Mouse (Mus musculus) c-Kit-positive CD71-negative TER-119-negative erythroid progenitor cells, embryonic 14.5 days (primary cell): ENCODE data around the gene Htr1f.
"Not testable (repeated sequence)": the region's sequence is repeated elsewhere in the genome, so short reads cannot be mapped to it uniquely, and the experiment has no call there.

ENCODE experiments used
- DNase-seq: peaks from one replicate; pipeline ENCODE4 v3.0.0-alpha.2; 2013; ENCODE audit warnings: low read depth

Htr1f gene

GRCm38 (mm10) chr16:65105184-65105931, at the start of gene Htr1f:
Htr1f (minus strand) TSS chr16:65105854.
- no peak for DNase-seq

GRCm38 (mm10) chr16:65139771-65140170, 34.1 kb upstream of the Htr1f start:
- no peak for DNase-seq

- DNase-seq = no peak
Measured at GRCm38 (mm10) chr16:65129391-65129790, 23.7 kb upstream of the Htr1f start.

GRCm38 (mm10) chr16:65127846-65128245, 22.2 kb upstream of the Htr1f start:
- DNase-seq = no peak

- no peak for DNase-seq
Measured at GRCm38 (mm10) chr16:65112221-65112620, 6.6 kb upstream of the Htr1f start.

- no peak for DNase-seq
Measured at GRCm38 (mm10) chr16:65093552-65093951, 12.1 kb downstream of the Htr1f start.

GRCm38 (mm10) chr16:65083475-65083874, 22.2 kb downstream of the Htr1f start:
- DNase-seq = no peak

GRCm38 (mm10) chr16:65069867-65070266, 35.8 kb downstream of the Htr1f start:
- no peak for DNase-seq

- DNase-seq = no peak
Measured at GRCm38 (mm10) chr16:65066264-65066663, 39.4 kb downstream of the Htr1f start.

- not testable (repeated sequence) for DNase-seq
Measured at GRCm38 (mm10) chr16:65037660-65038425, 67.8 kb downstream of the Htr1f start.

- no peak for DNase-seq
Measured at GRCm38 (mm10) chr16:65029675-65030074, 76.0 kb downstream of the Htr1f start.

- no peak for DNase-seq
Measured at GRCm38 (mm10) chr16:65022364-65022763, 83.3 kb downstream of the Htr1f start.

- DNase-seq = no peak
Measured at GRCm38 (mm10) chr16:65018710-65019109, 86.9 kb downstream of the Htr1f start.

- DNase-seq = no peak
Measured at GRCm38 (mm10) chr16:65018134-65018533, 87.5 kb downstream of the Htr1f start.

- DNase-seq = no peak
Measured at GRCm38 (mm10) chr16:65017566-65017965, 88.1 kb downstream of the Htr1f start.

- DNase-seq = no peak
Measured at GRCm38 (mm10) chr16:65015241-65015640, 90.4 kb downstream of the Htr1f start.

GRCm38 (mm10) chr16:65001993-65002821, 103.4 kb downstream of the Htr1f start:
- DNase-seq = no peak

GRCm38 (mm10) chr16:64989279-64989800, 116.3 kb downstream of the Htr1f start:
- no peak for DNase-seq

- no peak for DNase-seq
Measured at GRCm38 (mm10) chr16:64987564-64987963, 118.1 kb downstream of the Htr1f start.

GRCm38 (mm10) chr16:64987049-64987448, 118.6 kb downstream of the Htr1f start:
- DNase-seq = no peak

GRCm38 (mm10) chr16:64974636-64975035, 131.0 kb downstream of the Htr1f start:
- no peak for DNase-seq
